Mouse (Mus musculus): Measurements from ENCODE around the gene Mettl4. TPM values are rescaled to one million over a fixed set of nuclear protein-coding genes. Genes with fewer than 3 reads are reported as not detected.
A peak's percentile ranks its signal among the peaks of the same experiment; 100 is the strongest.

Mettl4 gene
- 1 to 10 TPM; 7.6 to 8.4 TPM for total RNA-seq (2021)
- 3.0 and 5.9 TPM in 2 replicates for polyA plus RNA-seq (2012; rRNA removed)
- long read RNA-seq, partial matches to known transcripts, result 0 of 6 reads
- long read RNA-seq, other reads (novel, unspliced or antisense), result 5 of 6 reads

DNA sequence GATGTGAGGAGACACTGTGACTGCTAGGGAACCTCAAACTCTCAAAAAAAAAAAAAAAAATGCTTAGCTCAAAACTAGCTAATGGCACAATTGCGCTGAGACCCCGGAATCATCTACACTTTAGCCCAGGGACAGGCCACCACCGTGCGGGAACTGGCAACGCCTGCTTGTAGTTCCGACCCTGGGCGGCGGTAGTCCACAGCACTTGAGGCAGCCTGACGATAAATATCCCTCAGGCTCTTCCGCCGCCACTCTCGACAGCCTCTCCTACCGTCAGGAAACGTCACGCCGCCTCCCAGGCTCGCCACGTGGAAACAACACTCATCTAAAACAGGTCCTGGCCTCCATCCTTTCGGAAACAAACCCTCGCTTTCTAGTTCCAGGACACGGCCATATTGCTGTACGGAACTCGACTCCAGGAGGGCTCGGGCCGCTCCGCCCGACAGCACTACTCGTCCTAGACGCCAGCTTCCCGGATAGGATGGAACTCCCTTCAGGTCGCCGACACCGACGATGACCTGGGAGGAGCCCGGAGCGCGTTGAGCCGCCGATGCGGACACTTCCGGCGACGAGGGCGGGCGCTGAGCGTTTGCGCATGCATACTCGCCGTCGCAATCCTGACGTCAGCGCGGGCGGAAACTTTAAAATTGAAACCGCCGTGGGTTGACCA lies at the start of gene Mettl4:
Gene Mettl4 (minus strand): TSS at position 554 of the 670 bp plus-strand sequence.
- H3K9ac ChIP-seq (ENCODE audit: low read depth, low read length), result peak within 1 kb of the TSS; percentile 85
- no peaks in the 10 kb centered on the region for H3K79me2 ChIP-seq (replicated peaks; ENCODE audit: control insufficient read depth, insufficient read depth, low read length)
- intact Hi-C loops (cut with DNase I), result loop anchor here (1.0 kb wide), 1 partner anchor 85 kb away; no protein-coding TSS in a partner anchor
- peaks cover 1% of the 10 kb centered on the region for H3K4me1 ChIP-seq (ENCODE audit: control insufficient read depth, insufficient read depth, low read length)
- peaks cover 2% of the 10 kb centered on the region; the same call in 1 of the 2 replicates for H3K36me3 ChIP-seq (ENCODE audit: control insufficient read depth, insufficient read depth, low read length)
- DNase-seq, result peak; percentile 92 to 95
- peak within 1 kb of the TSS; percentile 71 for H3K4me3 ChIP-seq
- under 1% methylated on average over 56 of the region's 56 CpGs for WGBS
- no peaks in the 10 kb centered on the region for H3K27me3 ChIP-seq (ENCODE audit: control insufficient read depth, insufficient read depth, low read length)
- peak within 1 kb of the TSS; percentile 79 for H3K27ac ChIP-seq
- TF ChIP-seq CTCF (IDR thresholded peaks at IDR 0.05) (peak; percentile 12; the same call in 1 of the 2 replicates), POLR2A (IDR thresholded peaks at IDR 0.05; ENCODE audit: insufficient read depth, low read depth, low read length) (peak; percentile 54; the same call in 1 of the 2 replicates), EP300 (IDR thresholded peaks at IDR 0.05; ENCODE audit: insufficient read depth, low read depth, low read length) (no peak)

DNA sequence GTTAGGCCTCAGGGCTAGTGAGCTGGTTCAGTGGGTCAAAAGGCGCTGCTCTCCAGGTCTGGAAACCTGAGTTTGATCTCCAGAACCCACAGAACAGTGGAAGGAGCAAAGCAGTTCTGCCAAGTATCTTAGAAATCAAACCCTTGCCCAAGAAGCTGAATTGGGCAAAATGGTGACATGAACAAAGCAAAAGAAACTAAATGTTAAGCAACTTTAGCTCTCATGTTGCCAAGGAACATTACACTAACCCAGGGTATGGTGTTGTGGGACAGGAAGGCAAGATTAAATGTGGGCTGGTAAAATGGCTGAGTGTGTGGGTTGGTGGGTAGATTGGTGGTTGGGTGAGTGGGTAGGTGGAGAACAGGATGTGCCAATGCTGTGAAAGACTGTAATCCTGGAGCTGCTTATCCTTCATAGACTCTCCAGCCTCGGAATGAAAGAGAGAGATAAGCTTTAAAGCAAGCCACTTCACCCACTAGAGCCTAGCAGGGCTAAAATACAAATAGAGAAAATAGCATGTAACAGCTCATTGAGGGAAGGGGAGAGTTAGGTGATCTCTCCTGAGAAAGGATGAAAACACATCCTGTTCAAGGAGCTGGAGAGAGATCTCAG lies 29.2 kb upstream of the Mettl4 start:
- H3K36me3 ChIP-seq (ENCODE audit: control insufficient read depth, insufficient read depth, low read length), result no peaks in the 10 kb centered on the region
- no peaks in the 10 kb centered on the region for H3K79me2 ChIP-seq (replicated peaks; ENCODE audit: control insufficient read depth, insufficient read depth, low read length)
- no peak overlapping the region for H3K9ac ChIP-seq (ENCODE audit: low read depth, low read length)
- H3K27ac ChIP-seq, result no peak overlapping the region
- 53% methylated on average over 2 of the region's 2 CpGs for WGBS
- TF ChIP-seq CTCF (IDR thresholded peaks at IDR 0.05), result no peak
- no peak for TF ChIP-seq POLR2A (IDR thresholded peaks at IDR 0.05; ENCODE audit: insufficient read depth, low read depth, low read length)
- TF ChIP-seq EP300 (IDR thresholded peaks at IDR 0.05; ENCODE audit: insufficient read depth, low read depth, low read length), result no peak
- H3K4me1 ChIP-seq (ENCODE audit: control insufficient read depth, insufficient read depth, low read length), result no peaks in the 10 kb centered on the region
- H3K4me3 ChIP-seq, result no peak overlapping the region
- no peak for DNase-seq
- intact Hi-C loops (cut with DNase I), result no loop called here
- no peaks in the 10 kb centered on the region for H3K27me3 ChIP-seq (ENCODE audit: control insufficient read depth, insufficient read depth, low read length)

DNA sequence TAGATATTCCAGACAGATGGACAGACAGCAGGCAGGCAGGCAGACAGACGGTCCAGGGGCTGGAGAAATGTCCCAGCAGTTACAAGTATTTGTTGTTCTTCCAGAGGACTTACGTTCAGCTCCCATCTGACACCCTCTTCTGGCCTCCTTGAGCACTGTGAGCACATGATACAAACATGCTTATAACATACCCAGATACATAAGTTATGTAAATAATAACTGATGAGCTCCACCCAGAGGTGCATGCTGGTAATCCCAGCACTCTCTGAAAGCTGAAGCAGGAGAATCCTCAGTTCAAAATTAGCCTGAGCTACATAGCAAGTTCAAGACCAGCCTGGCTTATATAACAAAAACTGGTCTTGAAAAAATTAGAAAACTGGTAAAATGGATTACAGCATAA lies 18.7 kb upstream of the Mettl4 start:
- Histone ChIP-seq H3K9ac (ENCODE audit: low read depth, low read length) (no peak overlapping the region), H3K27ac (no peak overlapping the region), H3K36me3 (ENCODE audit: control insufficient read depth, insufficient read depth, low read length) (no peaks in the 10 kb centered on the region), H3K79me2 (replicated peaks; ENCODE audit: control insufficient read depth, insufficient read depth, low read length) (no peaks in the 10 kb centered on the region), H3K27me3 (ENCODE audit: control insufficient read depth, insufficient read depth, low read length) (no peaks in the 10 kb centered on the region), H3K4me1 (ENCODE audit: control insufficient read depth, insufficient read depth, low read length) (no peaks in the 10 kb centered on the region), H3K4me3 (no peak overlapping the region)
- intact Hi-C loops (cut with DNase I), result no loop called here
- no peak for TF ChIP-seq CTCF (IDR thresholded peaks at IDR 0.05)
- TF ChIP-seq EP300 (IDR thresholded peaks at IDR 0.05; ENCODE audit: insufficient read depth, low read depth, low read length), result no peak
- TF ChIP-seq POLR2A (IDR thresholded peaks at IDR 0.05; ENCODE audit: insufficient read depth, low read depth, low read length), result no peak
- 85% methylated on average over 2 of the region's 2 CpGs for WGBS
- DNase-seq, result no peak

GRCm38 (mm10) chr17:94764711-94765110 lies 14.9 kb upstream of the Mettl4 start:
- Histone ChIP-seq H3K79me2 (replicated peaks; ENCODE audit: control insufficient read depth, insufficient read depth, low read length) (no peaks in the 10 kb centered on the region), H3K4me1 (ENCODE audit: control insufficient read depth, insufficient read depth, low read length) (no peaks in the 10 kb centered on the region), H3K4me3 (no peak overlapping the region), H3K27me3 (ENCODE audit: control insufficient read depth, insufficient read depth, low read length) (no peaks in the 10 kb centered on the region), H3K9ac (ENCODE audit: low read depth, low read length) (no peak overlapping the region), H3K27ac (no peak overlapping the region), H3K36me3 (ENCODE audit: control insufficient read depth, insufficient read depth, low read length) (no peaks in the 10 kb centered on the region)
- no peak for DNase-seq
- WGBS, result 94% methylated on average over 3 of the region's 3 CpGs
- TF ChIP-seq CTCF (IDR thresholded peaks at IDR 0.05), result no peak
- no peak for TF ChIP-seq EP300 (IDR thresholded peaks at IDR 0.05; ENCODE audit: insufficient read depth, low read depth, low read length)
- TF ChIP-seq POLR2A (IDR thresholded peaks at IDR 0.05; ENCODE audit: insufficient read depth, low read depth, low read length), result no peak
- intact Hi-C loops (cut with DNase I), result no loop called here

GRCm38 (mm10) chr17:94764011-94764410 lies 14.2 kb upstream of the Mettl4 start:
- Histone ChIP-seq H3K27ac (no peak overlapping the region), H3K36me3 (ENCODE audit: control insufficient read depth, insufficient read depth, low read length) (no peaks in the 10 kb centered on the region), H3K79me2 (replicated peaks; ENCODE audit: control insufficient read depth, insufficient read depth, low read length) (no peaks in the 10 kb centered on the region), H3K9ac (ENCODE audit: low read depth, low read length) (no peak overlapping the region), H3K27me3 (ENCODE audit: control insufficient read depth, insufficient read depth, low read length) (no peaks in the 10 kb centered on the region), H3K4me1 (ENCODE audit: control insufficient read depth, insufficient read depth, low read length) (no peaks in the 10 kb centered on the region), H3K4me3 (no peak overlapping the region)
- 94% methylated on average over 1 of the region's 1 CpGs for WGBS
- intact Hi-C loops (cut with DNase I), result no loop called here
- TF ChIP-seq EP300 (IDR thresholded peaks at IDR 0.05; ENCODE audit: insufficient read depth, low read depth, low read length), result no peak
- TF ChIP-seq POLR2A (IDR thresholded peaks at IDR 0.05; ENCODE audit: insufficient read depth, low read depth, low read length), result no peak
- no peak for TF ChIP-seq CTCF (IDR thresholded peaks at IDR 0.05)
- DNase-seq, result no peak

GRCm38 (mm10) chr17:94762405-94762804 lies 12.6 kb upstream of the Mettl4 start:
- Histone ChIP-seq H3K4me3 (no peak overlapping the region), H3K27me3 (ENCODE audit: control insufficient read depth, insufficient read depth, low read length) (no peaks in the 10 kb centered on the region), H3K36me3 (ENCODE audit: control insufficient read depth, insufficient read depth, low read length) (no peaks in the 10 kb centered on the region), H3K27ac (no peak overlapping the region), H3K4me1 (ENCODE audit: control insufficient read depth, insufficient read depth, low read length) (no peaks in the 10 kb centered on the region), H3K79me2 (replicated peaks; ENCODE audit: control insufficient read depth, insufficient read depth, low read length) (no peaks in the 10 kb centered on the region), H3K9ac (ENCODE audit: low read depth, low read length) (no peak overlapping the region)
- WGBS, result 94% methylated on average over 3 of the region's 3 CpGs
- DNase-seq, result no peak
- intact Hi-C loops (cut with DNase I), result no loop called here
- TF ChIP-seq EP300 (IDR thresholded peaks at IDR 0.05; ENCODE audit: insufficient read depth, low read depth, low read length) (no peak), POLR2A (IDR thresholded peaks at IDR 0.05; ENCODE audit: insufficient read depth, low read depth, low read length) (no peak), CTCF (IDR thresholded peaks at IDR 0.05) (no peak)
